Mouse (Mus musculus) kidney, adult 2 months (tissue): Measurements from ENCODE around the gene Lyrm4.

Experiments used
- CTCF ChIP-seq: fragments of 200-500 bp; conservative IDR thresholded peaks from 2 replicates; pipeline ENCODE4 v1.5.1; 2011; ENCODE audit warnings: low read depth, mild to moderate bottlenecking, control low read depth, low read length, moderate library complexity, mixed read lengths; ENCODE audit not compliant: insufficient read depth, insufficient read length
- POLR2A ChIP-seq: fragments of 200-500 bp; IDR thresholded peaks from one replicate; pipeline ENCODE4 v1.6.1; 2011; ENCODE audit warnings: low read depth, low read length, control low read depth

- no peak for TF ChIP-seq CTCF
- no peak for TF ChIP-seq POLR2A
These were observed 107.3 kb downstream of the Lyrm4 start for GRCm38 (mm10) chr13:36009981-36010380.
